Mouse (Mus musculus) kidney, embryonic 14.5 days (tissue): Measurements from ENCODE around the gene Sox6. TPM values are rescaled to one million over a fixed set of nuclear protein-coding genes. Genes with fewer than 3 reads are reported as not detected.
"Not testable (repeated sequence)": the region's sequence is repeated elsewhere in the genome, so short reads cannot be mapped to it uniquely, and the experiment has no call there.

Source experiments
- ATAC-seq: fragments of 200-750 bp; cut with Nextera tagmentation; 2 replicates; pipeline ENCODE4 v1.8.0; 2017; ENCODE audit warnings: moderate number of reproducible peaks, mild to moderate bottlenecking, moderate TSS enrichment, moderate library complexity; ENCODE audit not compliant: low FRiP score, low TSS enrichment
- H3K27ac ChIP-seq: fragments of 300-500 bp; sonication (generic); 2 replicates; pipeline ENCODE4 v1.5.1; 2014; ENCODE audit warnings: low read depth, mild to moderate bottlenecking, low read length, moderate library complexity, mixed read lengths
- H3K27me3 ChIP-seq: fragments of 300-500 bp; sonication (generic); 2 replicates; pipeline ENCODE4 v1.6.1; 2014; ENCODE audit warnings: mild to moderate bottlenecking, low read length; ENCODE audit not compliant: control insufficient read depth, insufficient read depth
- H3K36me3 ChIP-seq: fragments of 300-500 bp; sonication (generic); 2 replicates; pipeline ENCODE4 v1.6.1; 2014; ENCODE audit warnings: low read length, mixed read lengths; ENCODE audit not compliant: control insufficient read depth, insufficient read depth
- H3K4me1 ChIP-seq: fragments of 300-500 bp; sonication (generic); 2 replicates; pipeline ENCODE4 v1.6.1; 2014; ENCODE audit warnings: low read length, mixed read lengths; ENCODE audit not compliant: control insufficient read depth, insufficient read depth
- H3K4me2 ChIP-seq: fragments of 300-500 bp; sonication (generic); replicated peaks from 2 replicates; pipeline ENCODE4 v1.6.1; 2014; ENCODE audit warnings: low read depth, mild to moderate bottlenecking, low read length
- H3K4me3 ChIP-seq: fragments of 300-500 bp; sonication (generic); 2 replicates; pipeline ENCODE4 v1.5.1; 2014; ENCODE audit warnings: mild to moderate bottlenecking, low read length
- H3K9ac ChIP-seq: fragments of 300-500 bp; sonication (generic); 2 replicates; pipeline ENCODE4 v1.6.1; 2014; ENCODE audit warnings: low read depth, mild to moderate bottlenecking, low read length, moderate library complexity
- H3K9me3 ChIP-seq: fragments of 300-500 bp; sonication (generic); 2 replicates; pipeline ENCODE4 v1.6.1; 2016; ENCODE audit warnings: low read length; ENCODE audit not compliant: control insufficient read depth
- WGBS: fragments of 180-500 bp; shearing (Covaris S2); extraction: QIAGEN DNeasy Blood & Tissue Kit; methylation state at CpG from one replicate; pipeline ENCODE4 v1.1.7; 2014; 5-methylcytosine and 5-hydroxymethylcytosine counted together
- polyA plus RNA-seq: library from polyadenylated mRNA; unstranded; fragments of >200 nt; fragmentation: Nextera tagmentation; extraction: Ambion mirVana; gene quantifications from 2 replicates; pipeline ENCODE4 v1.2.1, GENCODE M21; 2014

Sox6 gene
- polyA plus RNA-seq, result 15.1 and 24.7 TPM in 2 replicates

- H3K4me1 ChIP-seq, result peaks cover 13% of the 10 kb centered on the region; the same call in 1 of the 2 replicates
- no peaks in the 10 kb centered on the region for H3K36me3 ChIP-seq
- under 1% methylated on average over 11 of the region's 11 CpGs for WGBS
- H3K27ac ChIP-seq, result no peak within 1 kb of the TSS
- H3K9me3 ChIP-seq, result no peaks in the 10 kb centered on the region
- H3K27me3 ChIP-seq, result peaks cover 53% of the 10 kb centered on the region
- H3K4me3 ChIP-seq, result peak within 1 kb of the TSS; percentile 44
- no peak for ATAC-seq
- H3K9ac ChIP-seq, result peak within 1 kb of the TSS; percentile 40; the same call in 1 of the 2 replicates
- H3K4me2 ChIP-seq, result peak within 1 kb of the TSS; percentile 89
Measured at GRCm38 (mm10) chr7:116038511-116038910, at the start of gene Sox6. Gene Sox6, minus strand, starts transcription at chr7:116038796.

DNA sequence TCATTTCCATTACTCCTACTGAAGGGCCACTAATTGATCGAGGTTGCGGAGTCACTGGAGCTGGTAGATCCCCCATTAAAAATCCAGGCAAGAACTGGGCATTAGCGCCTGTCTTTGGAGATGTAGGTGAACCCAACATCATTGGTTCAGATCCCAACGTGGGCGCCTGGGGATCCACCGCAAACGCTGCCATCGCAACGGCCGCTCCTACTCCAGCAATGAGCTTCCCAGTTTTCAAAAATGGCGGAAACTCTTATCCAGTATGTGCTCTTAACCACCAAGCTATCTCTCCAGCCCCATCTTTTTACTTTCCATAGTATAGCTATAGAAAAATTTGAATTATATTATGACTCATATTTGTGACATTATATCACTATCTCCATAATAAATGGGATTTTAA lies 45.8 kb upstream of the Sox6 start, which contains the start of gene Gm4353:
Gene Gm4353 (minus strand): TSS at position 270 of the 400 bp plus-strand sequence.
- H3K4me2 ChIP-seq, H3K27ac ChIP-seq, H3K4me3 ChIP-seq, ATAC-seq, H3K9ac ChIP-seq, H3K27me3 ChIP-seq, H3K4me1 ChIP-seq, H3K36me3 ChIP-seq, H3K9me3 ChIP-seq: not testable (repeated sequence)
- 96% methylated on average over 11 of the region's 11 CpGs for WGBS

- Histone ChIP-seq H3K9ac (no peak overlapping the region), H3K9me3 (no peaks in the 10 kb centered on the region), H3K4me3 (no peak overlapping the region), H3K4me1 (no peaks in the 10 kb centered on the region), H3K27ac (no peak overlapping the region), H3K4me2 (no peak overlapping the region), H3K36me3 (no peaks in the 10 kb centered on the region), H3K27me3 (no peaks in the 10 kb centered on the region)
- ATAC-seq, result no peak
- 50% methylated on average over 1 of the region's 1 CpGs for WGBS
Measured at GRCm38 (mm10) chr7:116060739-116061138, 22.1 kb upstream of the Sox6 start.

- H3K9ac ChIP-seq, result no peak overlapping the region
Measured at GRCm38 (mm10) chr7:116040470-116041019, 1.9 kb upstream of the Sox6 start.

GRCm38 (mm10) chr7:116039538-116040466 lies 1.2 kb upstream of the Sox6 start:
- H3K4me2 ChIP-seq, result peak overlapping the region; percentile 89
- WGBS, result under 1% methylated on average over 48 of the region's 48 CpGs
- H3K9ac ChIP-seq, result peak overlapping the region; percentile 40; the same call in 1 of the 2 replicates
- no peaks in the 10 kb centered on the region for H3K36me3 ChIP-seq
- H3K27me3 ChIP-seq, result peaks cover 41% of the 10 kb centered on the region
- no peak overlapping the region for H3K27ac ChIP-seq
- peaks cover 9% of the 10 kb centered on the region; the same call in 1 of the 2 replicates for H3K4me1 ChIP-seq
- H3K4me3 ChIP-seq, result peak overlapping the region; percentile 44
- H3K9me3 ChIP-seq, result no peaks in the 10 kb centered on the region
- ATAC-seq, result peak; percentile 83

More at GRCm38 (mm10) chr7:116040470-116041019, 1.9 kb upstream of the Sox6 start:
- ATAC-seq, result no peak
- Histone ChIP-seq H3K27me3 (peaks cover 34% of the 10 kb centered on the region), H3K4me2 (peak overlapping the region; percentile 89), H3K9me3 (no peaks in the 10 kb centered on the region), H3K27ac (no peak overlapping the region), H3K4me1 (peaks cover 9% of the 10 kb centered on the region; the same call in 1 of the 2 replicates), H3K36me3 (no peaks in the 10 kb centered on the region), H3K4me3 (peak overlapping the region; percentile 44)
- WGBS, result 17% methylated on average over 15 of the region's 15 CpGs

DNA sequence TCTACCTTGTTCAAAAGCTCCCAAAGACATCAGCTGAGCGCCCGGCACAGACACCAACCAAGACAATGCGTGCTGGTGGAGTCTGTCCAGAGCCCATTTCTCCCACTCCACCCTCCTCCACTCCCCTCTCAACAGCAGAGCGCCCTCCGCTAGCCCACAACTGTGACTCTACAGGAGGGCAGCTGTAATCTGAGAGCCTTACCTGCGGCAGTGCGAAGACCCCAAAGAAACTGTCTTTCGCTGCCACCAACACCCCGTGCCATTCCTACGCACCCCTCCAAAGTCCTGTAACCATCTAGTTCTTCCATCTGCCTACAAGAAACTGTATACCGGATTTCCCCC lies 571 bp upstream of the Sox6 start, which contains the start of gene 1110004F10Rik:
Gene 1110004F10Rik (plus strand): TSS at position 202 of the 342 bp plus-strand sequence.
- under 1% methylated on average over 11 of the region's 11 CpGs for WGBS
- 0 out of 2 replicates have a peak, but pooled peaks have one; percentile 3 for ATAC-seq

DNA sequence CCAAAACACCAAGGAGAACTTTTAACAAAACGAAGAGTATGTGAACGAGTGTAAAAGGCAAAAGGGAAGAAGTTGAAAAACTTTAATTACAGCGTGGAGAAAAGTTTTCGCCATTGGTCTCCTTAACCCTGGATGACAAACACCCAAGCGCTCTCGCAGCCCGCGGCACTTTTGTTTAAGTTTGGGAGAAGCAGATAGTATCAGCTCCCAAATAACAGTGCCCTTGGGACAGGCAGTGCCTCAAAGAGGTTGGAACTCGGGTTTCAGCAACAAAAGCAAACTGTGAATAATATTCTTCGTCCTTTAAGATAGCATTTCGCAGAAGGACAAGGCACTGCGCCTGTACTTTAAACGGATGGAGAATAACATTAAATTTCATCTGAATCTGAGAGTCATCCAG lies 572 bp downstream of the Sox6 start:
- peaks cover 53% of the 10 kb centered on the region for H3K27me3 ChIP-seq
- under 1% methylated on average over 13 of the region's 13 CpGs for WGBS
- no peaks in the 10 kb centered on the region for H3K9me3 ChIP-seq
- no peaks in the 10 kb centered on the region for H3K36me3 ChIP-seq
- ATAC-seq, result no peak
- H3K4me1 ChIP-seq, result peaks cover 13% of the 10 kb centered on the region; the same call in 1 of the 2 replicates
- H3K9ac ChIP-seq, result no peak overlapping the region
- H3K4me3 ChIP-seq, result no peak overlapping the region
- H3K27ac ChIP-seq, result no peak overlapping the region
- peak overlapping the region; percentile 89 for H3K4me2 ChIP-seq

More for the DNA sequence above, 571 bp upstream of the Sox6 start, which contains the start of gene 1110004F10Rik:
- H3K4me2 ChIP-seq, result peak within 1 kb of the TSS; percentile 89
- peak within 1 kb of the TSS; percentile 40; the same call in 1 of the 2 replicates for H3K9ac ChIP-seq
- no peaks in the 10 kb centered on the region for H3K9me3 ChIP-seq
- H3K36me3 ChIP-seq, result no peaks in the 10 kb centered on the region
- H3K4me1 ChIP-seq, result peaks cover 13% of the 10 kb centered on the region; the same call in 1 of the 2 replicates
- H3K4me3 ChIP-seq, result peak within 1 kb of the TSS; percentile 44
- no peak within 1 kb of the TSS for H3K27ac ChIP-seq
- H3K27me3 ChIP-seq, result peaks cover 48% of the 10 kb centered on the region

GRCm38 (mm10) chr7:116036591-116037555 lies 1.7 kb downstream of the Sox6 start:
- H3K27me3 ChIP-seq, result peaks cover 53% of the 10 kb centered on the region
- no peak overlapping the region for H3K27ac ChIP-seq
- no peak overlapping the region for H3K9ac ChIP-seq
- H3K9me3 ChIP-seq, result no peaks in the 10 kb centered on the region
- no peak overlapping the region for H3K4me3 ChIP-seq
- WGBS, result 20% methylated on average over 18 of the region's 18 CpGs
- H3K4me1 ChIP-seq, result peaks cover 13% of the 10 kb centered on the region; the same call in 1 of the 2 replicates
- no peak for ATAC-seq
- H3K4me2 ChIP-seq, result no peak overlapping the region
- no peaks in the 10 kb centered on the region for H3K36me3 ChIP-seq
